Mouse (Mus musculus) erythroblast, embryonic 14.5 days (primary cell): ENCODE results near the gene Rec8. TPM values are rescaled to one million over a fixed set of nuclear protein-coding genes. Genes with fewer than 3 reads are reported as not detected.
A peak's percentile ranks its signal among the peaks of the same experiment; 100 is the strongest.

Experiments
- H3K27me3 ChIP-seq: 2 replicates; pipeline ENCODE4 v1.6.1; 2012; ENCODE audit warnings: inconsistent platforms; ENCODE audit not compliant: control insufficient read depth
- H3K36me3 ChIP-seq: 2 replicates; pipeline ENCODE4 v1.6.1; 2012; ENCODE audit warnings: mild to moderate bottlenecking, inconsistent platforms; ENCODE audit not compliant: control insufficient read depth
- H3K4me1 ChIP-seq: 2 replicates; pipeline ENCODE4 v1.6.1; 2012; ENCODE audit warnings: inconsistent platforms; ENCODE audit not compliant: control insufficient read depth
- H3K4me3 ChIP-seq: replicated peaks from 2 replicates; pipeline ENCODE3; 2012; ENCODE audit warnings: moderate library complexity, mild to moderate bottlenecking, inconsistent platforms
- H3K9me3 ChIP-seq: 2 replicates; pipeline ENCODE4 v1.6.1; 2012; ENCODE audit warnings: low read length, inconsistent platforms, mixed read lengths; ENCODE audit not compliant: control insufficient read depth
- GATA1 ChIP-seq: IDR thresholded peaks from 2 replicates; pipeline ENCODE4 v1.6.1; 2012; ENCODE audit warnings: low read length, inconsistent platforms, mixed read lengths
- TAL1 ChIP-seq: IDR thresholded peaks from 3 replicates; pipeline ENCODE4 v1.6.1; 2012; ENCODE audit warnings: low read length, inconsistent platforms, mixed read lengths
- polyA plus RNA-seq: library from polyadenylated mRNA; stranded (reverse); fragments of >175 nt; gene quantifications from 2 replicates; pipeline ENCODE4 v1.2.3, GENCODE M21; 2012

The Rec8 gene
- polyA plus RNA-seq, 1 experiment, result 0.15 TPM

DNA sequence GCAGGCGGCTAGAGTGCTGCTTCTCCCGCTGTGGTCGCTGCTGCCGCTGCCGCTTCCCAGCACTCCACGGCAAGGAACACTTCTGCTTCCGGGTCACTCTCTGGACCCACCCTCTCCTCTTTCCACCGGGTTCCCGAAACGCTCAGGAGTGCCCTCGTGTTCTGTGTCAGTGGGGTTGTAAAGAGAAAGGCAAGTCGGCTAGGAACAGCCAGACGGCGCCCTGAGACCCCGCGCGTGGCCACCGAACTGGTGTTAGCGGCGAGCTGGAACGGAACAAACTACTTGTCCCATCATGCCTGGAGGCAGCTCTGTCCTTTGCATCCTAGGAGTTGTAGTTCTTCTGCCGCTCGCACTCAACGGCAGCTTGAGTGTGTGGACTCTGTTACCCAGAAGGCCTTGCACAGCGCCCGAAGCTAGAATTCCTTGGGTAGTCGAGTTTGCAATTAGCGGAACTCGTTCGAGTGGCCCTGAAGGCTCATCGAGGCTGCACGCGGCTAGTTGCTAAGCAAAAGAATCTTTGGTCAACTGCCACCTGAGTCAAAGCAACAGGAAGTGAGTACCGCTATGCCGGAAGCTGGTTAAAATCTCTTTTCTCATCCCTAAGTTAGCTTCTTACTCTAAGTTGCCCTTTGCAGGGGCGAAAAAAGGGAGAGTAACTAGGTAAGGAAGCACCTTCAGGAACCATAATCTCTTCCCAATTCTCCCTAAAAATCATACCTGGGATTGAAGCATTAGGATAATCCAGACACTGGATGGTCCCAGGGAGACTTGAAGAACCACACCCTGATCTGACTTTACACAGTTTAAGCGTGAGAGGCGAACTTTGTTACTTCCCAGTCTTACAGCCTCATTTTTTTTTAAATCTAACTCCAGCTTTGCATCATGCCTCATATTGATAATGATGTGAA, 54.2 kb downstream of the Rec8 start, which contains the start of the genes Gmpr2 and Nedd8:
Gene Gmpr2 (plus strand): TSS at position 109 of the 908 bp plus-strand sequence.
Gene Nedd8 (minus strand): TSS at position 292 of the 908 bp plus-strand sequence.
- Histone ChIP-seq H3K27me3 (no peaks in the 10 kb centered on the region), H3K9me3 (no peaks in the 10 kb centered on the region), H3K4me1 (peaks cover 47% of the 10 kb centered on the region), H3K36me3 (peaks cover 50% of the 10 kb centered on the region), H3K4me3 (peak within 1 kb of the TSS; percentile 97)
- no peak for TF ChIP-seq TAL1
- TF ChIP-seq GATA1, result no peak

DNA sequence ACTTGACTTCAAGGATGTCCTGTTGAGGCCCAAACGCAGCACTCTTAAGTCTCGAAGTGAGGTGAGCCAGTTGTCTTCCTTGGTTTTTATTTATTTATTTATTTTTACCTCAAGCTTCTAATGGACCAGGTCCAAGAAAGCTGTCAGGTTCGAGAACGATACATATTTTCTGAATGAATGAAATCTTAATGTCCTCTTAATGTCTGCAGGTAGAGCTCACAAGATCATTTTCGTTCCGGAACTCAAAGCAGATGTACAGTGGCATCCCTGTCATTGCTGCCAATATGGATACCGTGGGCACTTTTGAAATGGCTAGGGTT, 54.9 kb downstream of the Rec8 start:
- Histone ChIP-seq H3K36me3 (peaks cover 56% of the 10 kb centered on the region), H3K4me3 (peak overlapping the region; percentile 97), H3K4me1 (peaks cover 47% of the 10 kb centered on the region), H3K9me3 (no peaks in the 10 kb centered on the region), H3K27me3 (no peaks in the 10 kb centered on the region)
- no peak for TF ChIP-seq GATA1
- TF ChIP-seq TAL1, result no peak

Other genes starting within 250 kb of the Rec8 start
- 9.0 and 11.6 TPM in 2 replicates for gene Dhrs4, start 139.3 kb upstream of the Rec8 start, polyA plus RNA-seq
- 0.03 TPM in 1 of 2 replicates, not detected in the other for gene Carmil3, start 127.4 kb upstream of the Rec8 start, polyA plus RNA-seq
- not detected in 2 replicates for gene Cpne6, start 107.6 kb upstream of the Rec8 start, polyA plus RNA-seq
- gene Nrl, start 93.1 kb upstream of the Rec8 start, polyA plus RNA-seq, result 0.01 TPM in 1 of 2 replicates, not detected in the other
- gene Pck2, start 77.8 kb upstream of the Rec8 start, polyA plus RNA-seq, result 6.1 and 9.3 TPM in 2 replicates
- gene Dcaf11, start 58.0 kb upstream of the Rec8 start, polyA plus RNA-seq, result 3.5 and 4.3 TPM in 2 replicates
- gene A730061H03Rik, start 57.6 kb upstream of the Rec8 start, polyA plus RNA-seq, result not detected in 2 replicates
- gene Fitm1, start 42.4 kb upstream of the Rec8 start, polyA plus RNA-seq, result not detected in 2 replicates
- gene Psme1, start 39.9 kb upstream of the Rec8 start, polyA plus RNA-seq, result 3.2 and 4.3 TPM in 2 replicates
- 3.5 and 3.8 TPM in 2 replicates for gene Emc9, start 32.7 kb upstream of the Rec8 start, polyA plus RNA-seq
- 4.4 and 7.0 TPM in 2 replicates for gene Psme2, start 26.9 kb upstream of the Rec8 start, polyA plus RNA-seq
- gene Rnf31, start 26.3 kb upstream of the Rec8 start, polyA plus RNA-seq, result 0.86 and 1.1 TPM in 2 replicates
- gene Irf9, start 14.5 kb upstream of the Rec8 start, polyA plus RNA-seq, result 3.3 and 4.8 TPM in 2 replicates
- 2.2 and 2.9 TPM in 2 replicates for gene Ipo4, start 17.9 kb downstream of the Rec8 start, polyA plus RNA-seq
- gene Gm49378, start 19.9 kb downstream of the Rec8 start, polyA plus RNA-seq, result 0.01 and 0.44 TPM in 2 replicates
- gene Tm9sf1, start 25.8 kb downstream of the Rec8 start, polyA plus RNA-seq, result 1.1 and 1.7 TPM in 2 replicates
- gene Tssk4, start 32.1 kb downstream of the Rec8 start, polyA plus RNA-seq, result 0.05 TPM in 1 of 2 replicates, not detected in the other
- gene Mdp1, start 42.5 kb downstream of the Rec8 start, polyA plus RNA-seq, result 1.0 and 1.4 TPM in 2 replicates
- 1.9 and 2.5 TPM in 2 replicates for gene Gmpr2, start 53.9 kb downstream of the Rec8 start, polyA plus RNA-seq
- gene Nedd8, start 54.1 kb downstream of the Rec8 start, polyA plus RNA-seq, result 6.8 and 9.0 TPM in 2 replicates
- gene Tinf2, start 63.8 kb downstream of the Rec8 start, polyA plus RNA-seq, result 3.6 and 4.0 TPM in 2 replicates
- 0.03 and 0.05 TPM in 2 replicates for gene Tgm1, start 95.9 kb downstream of the Rec8 start, polyA plus RNA-seq
- 0.28 and 0.46 TPM in 2 replicates for gene Rabggta, start 104.2 kb downstream of the Rec8 start, polyA plus RNA-seq
- 0.64 TPM in 1 of 2 replicates, not detected in the other for gene Dhrs1, start 127.7 kb downstream of the Rec8 start, polyA plus RNA-seq
- 1.1 and 1.5 TPM in 2 replicates for gene Nop9, start 127.7 kb downstream of the Rec8 start, polyA plus RNA-seq
- 0.08 and 0.22 TPM in 2 replicates for gene Cideb, start 140.4 kb downstream of the Rec8 start, polyA plus RNA-seq
- gene Ltb4r2, start 143.4 kb downstream of the Rec8 start, polyA plus RNA-seq, result not detected in 2 replicates
- gene Ltb4r1, start 147.9 kb downstream of the Rec8 start, polyA plus RNA-seq, result 0.08 and 0.13 TPM in 2 replicates
- 0.02 TPM in 1 of 2 replicates, not detected in the other for gene Adcy4, start 166.1 kb downstream of the Rec8 start, polyA plus RNA-seq
- 0.47 and 0.58 TPM in 2 replicates for gene Ripk3, start 170.8 kb downstream of the Rec8 start, polyA plus RNA-seq
- not detected in 2 replicates for gene Nfatc4, start 205.1 kb downstream of the Rec8 start, polyA plus RNA-seq
- 0.01 and 0.02 TPM in 2 replicates for gene Nynrin, start 236.0 kb downstream of the Rec8 start, polyA plus RNA-seq